Mouse (Mus musculus) left cerebral cortex, adult 8-10 months (tissue): ENCODE results near the gene Tmem95. TPM values are rescaled to one million over a fixed set of nuclear protein-coding genes. Genes with fewer than 3 reads are reported as not detected.
A peak's percentile ranks its signal among the peaks of the same experiment; 100 is the strongest.
"Not testable (repeated sequence)": the region's sequence is repeated elsewhere in the genome, so short reads cannot be mapped to it uniquely, and the experiment has no call there.

Source experiments
- DNase-seq, 2 experiments: peaks; one replicate each; pipeline ENCODE4 v3.0.0; 2022; ENCODE audit warnings: low spot score in 2 of 2
- total RNA-seq, 4 experiments: library from RNA; stranded (reverse); gene quantifications; 2 replicates each; pipeline ENCODE4 v1.2.4; 2022

The Tmem95 gene
- total RNA-seq, 4 experiments from 2014 or later: not detected

- DNase-seq: peak; percentile 49 to 65
Observed at GRCm38 (mm10) chr11:69880853-69881603, 3.2 kb upstream of the Tmem95 start, which contains the start of gene Kctd11. Gene Kctd11, minus strand, starts transcription at chr11:69881406.

- DNase-seq: no peak
Observed at GRCm38 (mm10) chr11:69880506-69880852, 2.7 kb upstream of the Tmem95 start.

GRCm38 (mm10) chr11:69879711-69880110 is 1.9 kb upstream of the Tmem95 start:
- DNase-seq: no peak

GRCm38 (mm10) chr11:69878952-69879351 is 1.1 kb upstream of the Tmem95 start:
- no peak for DNase-seq

- no peak for DNase-seq
Observed at GRCm38 (mm10) chr11:69878399-69878798, 581 bp upstream of the Tmem95 start.

- peak; percentile 43 to 53 for DNase-seq
Observed at GRCm38 (mm10) chr11:69876867-69877266, 951 bp downstream of the Tmem95 start.

- DNase-seq: no peak
Observed at GRCm38 (mm10) chr11:69876186-69876585, 1.6 kb downstream of the Tmem95 start.

GRCm38 (mm10) chr11:69872451-69872850 is 5.4 kb downstream of the Tmem95 start:
- DNase-seq: no peak

GRCm38 (mm10) chr11:69871822-69872221 is 6.0 kb downstream of the Tmem95 start:
- no peak for DNase-seq

- DNase-seq: no peak
Observed at GRCm38 (mm10) chr11:69870289-69871069, 7.3 kb downstream of the Tmem95 start.

GRCm38 (mm10) chr11:69867335-69867734 is 10.5 kb downstream of the Tmem95 start:
- no peak for DNase-seq

GRCm38 (mm10) chr11:69865561-69865960 is 12.3 kb downstream of the Tmem95 start:
- DNase-seq: no peak

- no peak for DNase-seq
Observed at GRCm38 (mm10) chr11:69864138-69864860, 13.5 kb downstream of the Tmem95 start.

- DNase-seq: not testable (repeated sequence)
Observed at GRCm38 (mm10) chr11:69863729-69864128, 14.1 kb downstream of the Tmem95 start.

GRCm38 (mm10) chr11:69858113-69858998 is 19.5 kb downstream of the Tmem95 start, which contains the start of gene Tnk1:
Gene Tnk1, minus strand, starts transcription at chr11:69858730.
- DNase-seq: no peak

- no peak for DNase-seq
Observed at GRCm38 (mm10) chr11:69855347-69855746, 22.5 kb downstream of the Tmem95 start.

- DNase-seq: no peak
Observed at GRCm38 (mm10) chr11:69854680-69855079, 23.1 kb downstream of the Tmem95 start.

GRCm38 (mm10) chr11:69853994-69854393 is 23.8 kb downstream of the Tmem95 start:
- no peak for DNase-seq

GRCm38 (mm10) chr11:69850754-69851153 is 27.1 kb downstream of the Tmem95 start:
- DNase-seq: no peak

- DNase-seq: no peak
Observed at GRCm38 (mm10) chr11:69849884-69850283, 27.9 kb downstream of the Tmem95 start.

GRCm38 (mm10) chr11:69849128-69849527 is 28.7 kb downstream of the Tmem95 start:
- no peak for DNase-seq
